Mouse (Mus musculus) liver, postnatal 0 days (tissue): ENCODE results near the gene Strn.

Experiments
- CTCF ChIP-seq: sonication (generic); IDR thresholded peaks from 2 replicates; pipeline ENCODE4 v1.5.1; 2016; ENCODE audit warnings: antibody characterized with exemption, low read depth
- EP300 ChIP-seq: IDR thresholded peaks from 2 replicates; pipeline ENCODE4 v1.6.1; 2016; ENCODE audit warnings: antibody characterized with exemption, low read depth, mild to moderate bottlenecking

DNA sequence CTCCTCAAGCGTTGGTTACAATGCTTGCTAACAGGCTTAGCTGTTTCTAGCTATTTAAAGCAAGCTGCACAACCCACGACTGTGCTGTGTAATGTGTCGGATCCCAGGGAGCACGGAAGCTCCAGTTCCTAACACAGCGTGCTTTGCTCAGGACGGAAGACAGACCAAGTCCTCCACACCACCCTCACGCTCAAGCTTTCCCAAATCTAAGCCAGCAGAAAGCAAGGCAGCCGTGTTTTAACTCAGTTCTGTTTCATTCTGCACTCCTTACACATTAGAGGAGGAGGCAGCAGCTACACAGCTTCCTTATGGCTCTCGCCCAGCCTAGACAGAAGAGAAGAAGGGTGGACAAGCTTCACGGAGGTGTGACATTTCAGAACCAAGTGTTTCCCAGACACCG, 60.2 kb downstream of the Strn start:
- TF ChIP-seq CTCF: no peak
- TF ChIP-seq EP300: no peak
